Mouse (Mus musculus) spleen, postnatal 4 days (tissue): ENCODE results near the gene Gm49510.

Experiments used
- DNase-seq, 2 experiments: peaks; one replicate each; pipeline ENCODE4 v3.0.0; 2022; ENCODE audit warnings: low spot score in 2 of 2

Gm49510 gene

GRCm38 (mm10) chr15:78914823-78915659 lies 15.6 kb downstream of the Gm49510 start:
- no peak for DNase-seq

GRCm38 (mm10) chr15:78915660-78916017 lies 16.2 kb downstream of the Gm49510 start:
- DNase-seq: peak; percentile 72 to 81

- no peak for DNase-seq
These were observed 16.8 kb downstream of the Gm49510 start for GRCm38 (mm10) chr15:78916052-78916826.

GRCm38 (mm10) chr15:78918126-78918525 lies 18.7 kb downstream of the Gm49510 start:
- no peak for DNase-seq

- DNase-seq: no peak
These were observed 20.4 kb downstream of the Gm49510 start for GRCm38 (mm10) chr15:78919914-78920313.

- DNase-seq: peak; percentile 81 to 82
These were observed 23.2 kb downstream of the Gm49510 start for GRCm38 (mm10) chr15:78922700-78923099.

GRCm38 (mm10) chr15:78923585-78923984 lies 24.1 kb downstream of the Gm49510 start:
- peak; percentile 80 to 86 for DNase-seq

GRCm38 (mm10) chr15:78925129-78925528 lies 25.7 kb downstream of the Gm49510 start:
- no peak for DNase-seq

GRCm38 (mm10) chr15:78926021-78926919 lies 26.8 kb downstream of the Gm49510 start, which contains the start of gene Lgals1:
Lgals1 (plus strand) TSS chr15:78926725.
- peak; percentile 77 to 83 for DNase-seq

- DNase-seq: no peak
These were observed 27.7 kb downstream of the Gm49510 start for GRCm38 (mm10) chr15:78927021-78927787.

GRCm38 (mm10) chr15:78927788-78928457 lies 28.5 kb downstream of the Gm49510 start:
- DNase-seq: peak; percentile 78 to 82

GRCm38 (mm10) chr15:78928539-78928938 lies 29.1 kb downstream of the Gm49510 start:
- DNase-seq: no peak

- DNase-seq: no peak
These were observed 30.8 kb downstream of the Gm49510 start for GRCm38 (mm10) chr15:78930192-78930706.

- no peak for DNase-seq
These were observed 31.4 kb downstream of the Gm49510 start for GRCm38 (mm10) chr15:78930801-78931426.

GRCm38 (mm10) chr15:78931577-78931976 lies 32.1 kb downstream of the Gm49510 start:
- DNase-seq: peak; percentile 68 to 84

- peak; percentile 81 to 89 for DNase-seq
These were observed 35.4 kb downstream of the Gm49510 start, which contains the start of gene Nol12 for GRCm38 (mm10) chr15:78934784-78935320. Nol12 (plus strand) TSS chr15:78934933.

- DNase-seq: no peak
These were observed 36.9 kb downstream of the Gm49510 start for GRCm38 (mm10) chr15:78936403-78936802.

- no peak for DNase-seq
These were observed 37.8 kb downstream of the Gm49510 start for GRCm38 (mm10) chr15:78937311-78937710.

- no peak for DNase-seq
These were observed 38.5 kb downstream of the Gm49510 start for GRCm38 (mm10) chr15:78937963-78938362.
